Mouse (Mus musculus) brain, embryonic 14.5 days (tissue): ENCODE data around the gene Sag.

Experiments
- CTCF ChIP-seq: fragments of 200-500 bp; IDR thresholded peaks from 2 replicates; pipeline ENCODE4 v1.5.1; 2012; ENCODE audit warnings: inconsistent platforms, mild to moderate bottlenecking, moderate library complexity, borderline replicate concordance; ENCODE audit not compliant: insufficient read depth, insufficient read length; ENCODE audit errors: extremely low read depth
- POLR2A ChIP-seq: fragments of 200-500 bp; IDR thresholded peaks from 2 replicates; pipeline ENCODE4 v1.6.1; 2012; ENCODE audit warnings: mild to moderate bottlenecking, inconsistent platforms, borderline replicate concordance; ENCODE audit not compliant: poor library complexity, insufficient read depth, insufficient read length, severe bottlenecking; ENCODE audit errors: extremely low read depth

DNA sequence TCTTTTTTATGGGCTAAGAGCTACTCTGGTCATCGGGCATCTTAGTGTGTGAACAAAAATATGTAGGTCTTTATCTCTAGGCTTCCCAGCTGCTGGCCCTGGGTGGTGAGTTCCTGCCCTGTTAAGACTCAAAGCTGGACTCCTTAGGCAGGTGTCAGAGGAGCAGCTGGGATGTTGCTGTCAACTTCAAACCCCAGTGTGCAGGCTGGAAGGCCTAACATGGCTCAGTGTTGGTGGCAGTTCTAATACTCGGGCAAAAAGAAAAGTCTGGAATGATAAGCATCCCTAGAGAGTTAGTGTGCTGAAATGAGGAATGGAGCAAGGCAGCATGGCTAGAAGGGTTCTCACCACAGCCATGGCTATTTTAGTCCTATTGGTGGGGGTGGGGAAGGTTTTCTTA is 77.4 kb downstream of the Sag start:
- TF ChIP-seq CTCF (no peak), POLR2A (no peak)
